Mouse (Mus musculus) heart, postnatal 0 days (tissue): Measurements from ENCODE around the gene Zcchc14.

Source experiments
- CTCF ChIP-seq: IDR thresholded peaks from 2 replicates; pipeline ENCODE4 v1.5.1; 2016; ENCODE audit warnings: antibody characterized with exemption, control low read depth, low read depth
- EP300 ChIP-seq: IDR thresholded peaks from 2 replicates; pipeline ENCODE4 v1.6.1; 2016; ENCODE audit warnings: antibody characterized with exemption, low read depth

- TF ChIP-seq CTCF (no peak), EP300 (no peak)
Observed at GRCm38 (mm10) chr8:121647511-121648215, 5.0 kb downstream of the Zcchc14 start.
